Mouse (Mus musculus): Measurements from ENCODE around the gene Plet1. TPM values are rescaled to one million over a fixed set of nuclear protein-coding genes. Genes with fewer than 3 reads are reported as not detected.

Gene Plet1
- polyA plus RNA-seq, 1 experiment from 2014 or later = 0.27 TPM

DNA sequence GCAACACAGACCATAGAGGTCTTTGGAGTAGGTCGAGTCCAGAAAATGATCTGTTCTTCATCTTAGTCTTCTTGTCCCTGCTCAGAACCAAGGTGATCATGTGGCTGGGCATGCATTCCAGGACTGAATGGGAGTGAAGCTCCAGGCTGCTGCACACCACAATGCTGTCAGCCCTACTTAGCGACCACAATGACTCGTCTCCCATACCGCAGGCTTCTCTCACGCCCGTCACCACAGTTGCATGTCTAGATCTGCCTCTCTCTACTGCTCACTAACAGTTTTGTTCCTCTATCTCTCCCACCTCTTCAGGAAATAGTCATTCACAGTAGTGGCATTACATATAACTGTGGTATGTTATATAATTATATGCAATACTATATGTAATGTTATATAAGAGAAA is 26.4 kb downstream of the Plet1 start:
- Histone ChIP-seq H3K36me3 (ENCODE audit: control insufficient read depth, insufficient read depth, low read length) (no peaks in the 10 kb centered on the region; the same call in 1 of the 2 replicates), H3K9me3 (replicated peaks; ENCODE audit: control insufficient read depth, low read length) (no peaks in the 10 kb centered on the region), H3K4me3 (ENCODE audit: low read depth, low read length) (no peak overlapping the region), H3K4me2 (ENCODE audit: low read length) (no peak overlapping the region), H3K27me3 (replicated peaks; ENCODE audit: control insufficient read depth, insufficient read depth, low read length) (no peaks in the 10 kb centered on the region), H3K4me1 (ENCODE audit: control insufficient read depth, insufficient read depth, low read length) (no peaks in the 10 kb centered on the region), H3K9ac (ENCODE audit: low read length) (no peak overlapping the region), H3K27ac (ENCODE audit: low read depth, low read length) (no peak overlapping the region)
- ATAC-seq (no peak), DNase-seq (ENCODE audit: low spot score) (no peak)
- 93% methylated on average over 6 of the region's 6 CpGs for WGBS

GRCm38 (mm10) chr9:50521562-50521961 is 27.2 kb downstream of the Plet1 start:
- DNase-seq (ENCODE audit: low spot score) (no peak), ATAC-seq (no peak)
- Histone ChIP-seq H3K4me1 (ENCODE audit: control insufficient read depth, insufficient read depth, low read length) (no peaks in the 10 kb centered on the region), H3K27me3 (replicated peaks; ENCODE audit: control insufficient read depth, insufficient read depth, low read length) (no peaks in the 10 kb centered on the region), H3K4me2 (ENCODE audit: low read length) (no peak overlapping the region), H3K4me3 (ENCODE audit: low read depth, low read length) (no peak overlapping the region), H3K9ac (ENCODE audit: low read length) (no peak overlapping the region), H3K36me3 (ENCODE audit: control insufficient read depth, insufficient read depth, low read length) (no peaks in the 10 kb centered on the region; the same call in 1 of the 2 replicates), H3K27ac (ENCODE audit: low read depth, low read length) (no peak overlapping the region), H3K9me3 (replicated peaks; ENCODE audit: control insufficient read depth, low read length) (no peaks in the 10 kb centered on the region)
- 61% methylated on average over 2 of the region's 2 CpGs for WGBS

DNA sequence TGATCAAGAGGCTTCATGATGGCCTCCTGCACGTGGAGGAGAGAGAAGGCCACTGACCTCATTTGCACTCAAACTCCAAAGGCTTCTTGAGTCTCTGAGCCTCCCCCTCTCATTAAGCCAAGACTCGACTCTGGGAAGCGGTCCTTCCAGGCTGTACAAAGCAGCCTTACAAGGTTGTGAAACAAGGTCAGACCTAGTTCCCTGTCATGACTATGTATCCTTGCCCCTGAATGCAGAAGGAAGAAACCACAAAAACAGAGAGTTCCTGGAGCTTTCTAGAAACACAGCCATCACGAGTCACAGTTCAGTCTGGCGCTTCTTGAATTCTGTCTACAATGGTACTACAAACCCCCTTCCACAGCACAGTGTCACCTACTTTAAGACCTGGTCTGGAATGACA is 28.2 kb downstream of the Plet1 start:
- Histone ChIP-seq H3K9me3 (replicated peaks; ENCODE audit: control insufficient read depth, low read length) (no peaks in the 10 kb centered on the region), H3K4me2 (ENCODE audit: low read length) (no peak overlapping the region), H3K4me3 (ENCODE audit: low read depth, low read length) (no peak overlapping the region), H3K36me3 (ENCODE audit: control insufficient read depth, insufficient read depth, low read length) (no peaks in the 10 kb centered on the region; the same call in 1 of the 2 replicates), H3K9ac (ENCODE audit: low read length) (no peak overlapping the region), H3K27me3 (replicated peaks; ENCODE audit: control insufficient read depth, insufficient read depth, low read length) (no peaks in the 10 kb centered on the region), H3K4me1 (ENCODE audit: control insufficient read depth, insufficient read depth, low read length) (no peaks in the 10 kb centered on the region), H3K27ac (ENCODE audit: low read depth, low read length) (no peak overlapping the region)
- WGBS = 86% methylated on average over 5 of the region's 5 CpGs
- ATAC-seq (no peak), DNase-seq (ENCODE audit: low spot score) (no peak)

DNA sequence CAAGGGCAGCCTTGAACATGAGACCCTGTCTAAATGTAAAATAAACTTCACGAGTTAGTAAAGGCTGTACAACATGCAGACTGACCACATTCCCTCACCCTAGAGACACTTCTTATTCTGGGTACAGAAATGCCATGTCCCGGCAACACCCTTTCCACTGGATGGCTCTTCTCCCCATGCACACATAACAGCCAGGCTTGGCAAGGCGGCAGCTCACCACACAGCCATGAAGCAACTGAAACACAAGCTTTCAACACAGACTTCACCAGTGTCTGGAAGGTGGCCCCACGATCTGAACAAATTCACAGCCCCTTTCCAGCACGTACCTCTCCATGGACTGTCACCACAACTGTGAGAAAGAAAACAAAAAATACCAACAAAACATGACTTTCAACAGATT is 30.6 kb downstream of the Plet1 start:
- ATAC-seq (no peak), DNase-seq (ENCODE audit: low spot score) (no peak)
- Histone ChIP-seq H3K4me3 (ENCODE audit: low read depth, low read length) (no peak overlapping the region), H3K4me1 (ENCODE audit: control insufficient read depth, insufficient read depth, low read length) (peaks cover 4% of the 10 kb centered on the region), H3K36me3 (ENCODE audit: control insufficient read depth, insufficient read depth, low read length) (no peaks in the 10 kb centered on the region; the same call in 1 of the 2 replicates), H3K9ac (ENCODE audit: low read length) (no peak overlapping the region), H3K27me3 (replicated peaks; ENCODE audit: control insufficient read depth, insufficient read depth, low read length) (no peaks in the 10 kb centered on the region), H3K4me2 (ENCODE audit: low read length) (no peak overlapping the region), H3K9me3 (replicated peaks; ENCODE audit: control insufficient read depth, low read length) (no peaks in the 10 kb centered on the region), H3K27ac (ENCODE audit: low read depth, low read length) (no peak overlapping the region)
- WGBS = 95% methylated on average over 5 of the region's 5 CpGs

DNA sequence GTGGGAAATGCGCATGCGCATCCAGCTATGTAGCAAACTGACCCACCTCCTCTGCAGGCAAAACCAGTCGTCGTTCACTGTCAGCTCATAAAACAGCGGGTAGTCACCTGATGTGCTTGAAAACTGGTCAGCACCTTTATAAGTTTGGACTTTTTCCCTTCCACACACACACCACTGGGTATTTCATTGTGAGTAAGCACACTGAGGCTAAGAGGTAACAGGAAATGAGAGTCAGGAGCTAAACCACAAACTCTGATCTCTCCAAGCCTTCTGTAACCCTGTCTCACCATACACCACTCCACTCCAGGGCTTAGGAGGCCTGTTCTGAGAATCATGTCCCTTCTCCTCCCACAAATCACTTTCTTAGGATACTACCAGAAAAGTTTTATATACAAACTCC is 31.3 kb downstream of the Plet1 start:
- no peaks in the 10 kb centered on the region for H3K27me3 ChIP-seq (replicated peaks; ENCODE audit: control insufficient read depth, insufficient read depth, low read length)
- WGBS = 85% methylated on average over 5 of the region's 5 CpGs
- H3K4me1 ChIP-seq (ENCODE audit: control insufficient read depth, insufficient read depth, low read length) = peaks cover 4% of the 10 kb centered on the region
- no peaks in the 10 kb centered on the region for H3K9me3 ChIP-seq (replicated peaks; ENCODE audit: control insufficient read depth, low read length)
- H3K9ac ChIP-seq (ENCODE audit: low read length) = no peak overlapping the region
- H3K4me3 ChIP-seq (ENCODE audit: low read depth, low read length) = no peak overlapping the region
- H3K36me3 ChIP-seq (ENCODE audit: control insufficient read depth, insufficient read depth, low read length) = no peaks in the 10 kb centered on the region; the same call in 1 of the 2 replicates
- DNase-seq (ENCODE audit: low spot score) (no peak), ATAC-seq (no peak)
- no peak overlapping the region for H3K4me2 ChIP-seq (ENCODE audit: low read length)
- no peak overlapping the region for H3K27ac ChIP-seq (ENCODE audit: low read depth, low read length)

DNA sequence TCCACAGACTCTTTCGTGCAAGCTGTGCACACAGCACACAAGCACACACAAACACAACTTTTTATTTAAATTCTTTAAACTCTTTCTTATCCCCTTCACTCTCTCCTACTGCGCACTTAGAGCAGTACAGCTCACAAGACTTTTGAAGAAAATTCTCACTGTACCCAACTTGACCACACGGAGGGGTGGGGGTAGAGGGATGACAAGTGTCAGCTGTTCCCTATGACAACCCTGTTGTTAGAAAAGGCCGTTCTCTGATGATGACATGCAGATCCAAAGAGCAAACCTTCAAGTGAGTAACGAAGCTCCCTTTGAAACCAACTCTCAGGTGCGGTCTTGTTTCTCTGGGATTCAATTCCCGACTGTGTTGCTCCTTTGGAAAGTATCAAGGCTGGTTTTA is 33.5 kb downstream of the Plet1 start:
- Histone ChIP-seq H3K9me3 (replicated peaks; ENCODE audit: control insufficient read depth, low read length) (no peaks in the 10 kb centered on the region), H3K4me3 (ENCODE audit: low read depth, low read length) (peak overlapping the region; percentile 73), H3K36me3 (ENCODE audit: control insufficient read depth, insufficient read depth, low read length) (no peaks in the 10 kb centered on the region), H3K9ac (ENCODE audit: low read length) (peak overlapping the region; percentile 74; the same call in 1 of the 2 replicates), H3K4me2 (ENCODE audit: low read length) (peak overlapping the region; percentile 53), H3K27ac (ENCODE audit: low read depth, low read length) (no peak overlapping the region), H3K27me3 (replicated peaks; ENCODE audit: control insufficient read depth, insufficient read depth, low read length) (no peaks in the 10 kb centered on the region), H3K4me1 (ENCODE audit: control insufficient read depth, insufficient read depth, low read length) (peaks cover 4% of the 10 kb centered on the region)
- ATAC-seq = peak; percentile 19; the same call in 1 of the 2 replicates
- DNase-seq (ENCODE audit: low spot score) = no peak
- WGBS = 44% methylated on average over 7 of the region's 7 CpGs

GRCm38 (mm10) chr9:50528293-50528892 is 34.1 kb downstream of the Plet1 start, which contains the start of gene Pts:
Pts (minus strand) TSS chr9:50528724.
- H3K4me3 ChIP-seq (ENCODE audit: low read depth, low read length) = peak within 1 kb of the TSS; percentile 73
- peak; percentile 99 for ATAC-seq
- H3K4me1 ChIP-seq (ENCODE audit: control insufficient read depth, insufficient read depth, low read length) = peaks cover 4% of the 10 kb centered on the region
- H3K36me3 ChIP-seq (ENCODE audit: control insufficient read depth, insufficient read depth, low read length) = no peaks in the 10 kb centered on the region
- H3K27me3 ChIP-seq (replicated peaks; ENCODE audit: control insufficient read depth, insufficient read depth, low read length) = no peaks in the 10 kb centered on the region
- H3K4me2 ChIP-seq (ENCODE audit: low read length) = peak within 1 kb of the TSS; percentile 53
- H3K27ac ChIP-seq (ENCODE audit: low read depth, low read length) = peak within 1 kb of the TSS; percentile 44; the same call in 1 of the 2 replicates
- H3K9me3 ChIP-seq (replicated peaks; ENCODE audit: control insufficient read depth, low read length) = no peaks in the 10 kb centered on the region
- H3K9ac ChIP-seq (ENCODE audit: low read length) = peak within 1 kb of the TSS; percentile 74
- WGBS = under 1% methylated on average over 54 of the region's 54 CpGs
- peak; percentile 99 for DNase-seq (ENCODE audit: low spot score)

DNA sequence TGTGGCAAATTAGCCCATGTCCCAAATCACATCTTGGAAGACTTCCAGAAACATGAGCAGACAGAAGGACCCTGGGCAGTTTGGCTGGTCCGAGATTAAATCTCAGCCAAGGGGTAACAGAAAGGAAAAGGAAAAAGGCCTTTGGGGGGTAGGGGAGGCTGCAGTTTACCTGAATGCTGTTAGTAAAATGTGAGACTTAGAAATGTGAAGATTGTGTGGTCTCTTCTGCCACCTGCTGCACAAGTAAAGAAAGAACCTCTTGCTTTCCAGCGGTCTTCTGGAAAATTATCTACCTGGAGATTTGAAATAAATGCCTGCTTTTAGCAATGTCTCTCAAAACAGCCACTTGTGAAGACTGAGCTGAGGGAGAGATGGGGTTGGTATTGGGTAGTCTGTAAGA is 36.6 kb downstream of the Plet1 start:
- Histone ChIP-seq H3K9me3 (replicated peaks; ENCODE audit: control insufficient read depth, low read length) (no peaks in the 10 kb centered on the region), H3K4me2 (ENCODE audit: low read length) (no peak overlapping the region), H3K4me3 (ENCODE audit: low read depth, low read length) (no peak overlapping the region), H3K27ac (ENCODE audit: low read depth, low read length) (no peak overlapping the region), H3K9ac (ENCODE audit: low read length) (no peak overlapping the region), H3K27me3 (replicated peaks; ENCODE audit: control insufficient read depth, insufficient read depth, low read length) (no peaks in the 10 kb centered on the region), H3K36me3 (ENCODE audit: control insufficient read depth, insufficient read depth, low read length) (no peaks in the 10 kb centered on the region), H3K4me1 (ENCODE audit: control insufficient read depth, insufficient read depth, low read length) (peaks cover 4% of the 10 kb centered on the region)
- WGBS = 26% methylated on average over 2 of the region's 2 CpGs
- no peak for ATAC-seq
- peak; percentile 57 for DNase-seq (ENCODE audit: low spot score)

DNA sequence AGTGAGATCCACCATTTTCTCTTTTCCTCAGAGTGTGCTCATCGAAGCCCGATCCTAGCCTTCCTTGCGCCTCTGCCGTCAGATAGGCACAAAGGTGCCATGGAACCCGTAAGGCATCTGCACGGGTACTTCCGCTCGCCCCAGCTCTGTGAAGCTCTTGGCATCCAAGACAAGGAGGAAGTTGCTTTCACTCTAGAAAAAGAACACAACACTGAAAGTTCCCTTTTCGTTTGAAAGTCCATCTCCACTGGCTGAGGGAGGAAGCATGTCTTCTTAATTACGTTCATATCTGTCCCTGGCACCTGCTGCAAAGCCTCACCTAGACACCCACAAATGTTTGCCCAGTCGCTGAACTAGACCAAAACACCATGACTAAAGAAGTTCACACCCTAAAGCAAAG is 39.0 kb downstream of the Plet1 start:
- H3K27me3 ChIP-seq (replicated peaks; ENCODE audit: control insufficient read depth, insufficient read depth, low read length) = no peaks in the 10 kb centered on the region
- no peak overlapping the region for H3K9ac ChIP-seq (ENCODE audit: low read length)
- no peak overlapping the region for H3K4me2 ChIP-seq (ENCODE audit: low read length)
- DNase-seq (ENCODE audit: low spot score) = no peak
- WGBS = 89% methylated on average over 11 of the region's 11 CpGs
- H3K4me3 ChIP-seq (ENCODE audit: low read depth, low read length) = no peak overlapping the region
- H3K27ac ChIP-seq (ENCODE audit: low read depth, low read length) = no peak overlapping the region
- no peaks in the 10 kb centered on the region for H3K9me3 ChIP-seq (replicated peaks; ENCODE audit: control insufficient read depth, low read length)
- H3K36me3 ChIP-seq (ENCODE audit: control insufficient read depth, insufficient read depth, low read length) = no peaks in the 10 kb centered on the region
- no peaks in the 10 kb centered on the region for H3K4me1 ChIP-seq (ENCODE audit: control insufficient read depth, insufficient read depth, low read length)
- no peak for ATAC-seq
